Mouse (Mus musculus) liver, embryonic 14.5 days (tissue): Measurements from ENCODE around the gene a. TPM values are rescaled to one million over a fixed set of nuclear protein-coding genes. Genes with fewer than 3 reads are reported as not detected.

Experiments
- ATAC-seq: fragments of 200-750 bp; cut with Nextera tagmentation; 2 replicates; pipeline ENCODE4 v1.8.0; 2017; ENCODE audit warnings: moderate number of reproducible peaks, mild to moderate bottlenecking, moderate library complexity; ENCODE audit not compliant: insufficient read depth
- DNase-seq, 3 experiments: peaks; one replicate each; pipeline ENCODE4 v3.0.0-alpha.2; 2012 to 2013; ENCODE audit warnings: low read depth in 3 of 3, low spot score in 3 of 3
- H3K27ac ChIP-seq: fragments of 300-500 bp; sonication (generic); 2 replicates; pipeline ENCODE4 v1.5.1; 2014; ENCODE audit warnings: moderate library complexity, mild to moderate bottlenecking, control low read depth, inconsistent platforms
- H3K27me3 ChIP-seq: fragments of 300-500 bp; sonication (generic); 2 replicates; pipeline ENCODE4 v1.6.1; 2014; ENCODE audit warnings: mild to moderate bottlenecking, low read length, moderate library complexity; ENCODE audit not compliant: control insufficient read depth, insufficient read depth
- H3K36me3 ChIP-seq: fragments of 300-500 bp; sonication (generic); replicated peaks from 2 replicates; pipeline ENCODE4 v1.6.1; 2014; ENCODE audit warnings: low read depth; ENCODE audit not compliant: control insufficient read depth, insufficient read depth
- H3K4me1 ChIP-seq, 2 experiments: fragments of 200-500 bp in 1 of 2; fragments of 300-500 bp in 1 of 2; sonication (generic) in 1 of 2; replicated peaks; 2 replicates each; pipeline ENCODE4 v1.6.1; 2012 to 2014; ENCODE audit warnings: antibody characterized with exemption in 1 of 2, inconsistent platforms in 1 of 2, low read length in 1 of 2; ENCODE audit not compliant: control insufficient read depth in 2 of 2, insufficient read depth in 2 of 2
- H3K4me2 ChIP-seq: fragments of 300-500 bp; sonication (generic); 2 replicates; pipeline ENCODE4 v1.6.1; 2014; ENCODE audit warnings: low read depth, mild to moderate bottlenecking, control low read depth, moderate library complexity
- H3K4me3 ChIP-seq, 2 experiments: fragments of 200-500 bp in 1 of 2; fragments of 300-500 bp in 1 of 2; sonication (generic) in 1 of 2; 2 replicates each; pipeline ENCODE4 v1.5.1; 2012 to 2014; ENCODE audit warnings: low read depth in 2 of 2, low read length in 2 of 2, mild to moderate bottlenecking in 2 of 2, control low read depth in 1 of 2, inconsistent platforms in 1 of 2, moderate library complexity in 1 of 2; ENCODE audit not compliant: insufficient read depth in 1 of 2
- H3K9ac ChIP-seq: fragments of 300-500 bp; sonication (generic); replicated peaks from 2 replicates; pipeline ENCODE4 v1.6.1; 2014; ENCODE audit warnings: mild to moderate bottlenecking, control low read depth, moderate library complexity
- H3K9me3 ChIP-seq: fragments of 300-500 bp; sonication (generic); 2 replicates; pipeline ENCODE4 v1.6.1; 2016; ENCODE audit warnings: low read length, mixed read lengths; ENCODE audit not compliant: control insufficient read depth
- CTCF ChIP-seq: IDR thresholded peaks from 2 replicates; pipeline ENCODE4 v1.5.1; 2016; ENCODE audit warnings: antibody characterized with exemption, low read depth, control low read depth
- EP300 ChIP-seq: IDR thresholded peaks from 2 replicates; pipeline ENCODE4 v1.6.1; 2016; ENCODE audit warnings: antibody characterized with exemption, low read depth
- WGBS: fragments of 180-500 bp; shearing (Covaris S2); extraction: QIAGEN DNeasy Blood & Tissue Kit; methylation state at CpG from one replicate; pipeline ENCODE4 v1.1.7; 2014; ENCODE audit not compliant: insufficient replicate concordance; 5-methylcytosine and 5-hydroxymethylcytosine counted together
- polyA plus RNA-seq, 2 experiments: library from polyadenylated mRNA; depleted of rRNA in 1 of 2; stranded (reverse) in 1 of 2; unstranded in 1 of 2; fragments of >200 nt; fragmentation: Nextera tagmentation in 1 of 2; extraction: Ambion mirVana in 1 of 2; gene quantifications; 2 replicates each; pipeline versions ENCODE4 v1.2.1 to v1.2.3; 2012 to 2014

The a gene
- polyA plus RNA-seq, 2 experiments = 0.25 to 0.36 TPM

DNA sequence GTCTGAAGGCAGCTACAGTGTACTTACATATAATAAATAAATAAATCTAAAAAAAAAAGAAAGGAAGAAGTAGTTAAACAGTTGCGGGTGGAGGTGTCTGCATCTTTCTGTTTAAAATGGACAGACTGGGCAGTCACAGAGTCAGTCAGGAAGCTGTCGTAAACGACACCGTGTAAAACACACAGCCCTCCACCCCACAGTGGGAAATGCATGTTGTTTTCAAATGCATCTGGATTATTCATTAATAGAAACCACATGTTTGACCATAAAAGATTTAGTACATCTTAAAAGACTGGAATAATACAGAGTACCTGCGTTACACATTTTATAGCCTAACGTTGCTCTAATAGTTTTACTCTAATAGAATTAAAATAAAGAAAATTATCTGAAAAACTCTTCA is 135.6 kb downstream of the a start:
- Histone ChIP-seq H3K27ac (no peak overlapping the region), H3K36me3 (no peaks in the 10 kb centered on the region), H3K9me3 (no peaks in the 10 kb centered on the region), H3K4me1 (no peaks in the 10 kb centered on the region), H3K27me3 (no peaks in the 10 kb centered on the region), H3K4me3 (no peak overlapping the region), H3K9ac (no peak overlapping the region), H3K4me2 (no peak overlapping the region)
- ATAC-seq (no peak), DNase-seq (no peak)
- TF ChIP-seq EP300 (no peak), CTCF (no peak)
- 69% methylated on average over 6 of the region's 6 CpGs for WGBS

DNA sequence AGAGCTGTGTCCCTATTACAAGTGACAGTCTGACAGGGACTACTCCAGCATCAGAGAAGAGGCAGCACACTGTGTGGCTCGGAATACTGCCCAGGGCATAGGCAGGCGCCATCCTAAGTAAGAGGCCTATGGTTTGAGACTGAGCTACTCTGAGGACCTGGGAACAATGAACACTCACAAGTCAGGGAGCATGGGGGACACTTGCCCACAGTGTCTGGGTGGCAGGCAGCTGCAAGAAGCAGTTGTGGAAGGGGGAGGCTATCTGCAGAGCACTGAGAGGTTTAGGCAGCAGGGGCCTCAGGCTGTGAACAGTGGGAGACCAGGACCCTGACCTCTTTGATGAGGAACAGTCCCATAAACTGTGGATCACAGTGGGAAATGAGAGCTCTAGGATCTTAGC is 137.1 kb downstream of the a start:
- no peaks in the 10 kb centered on the region for H3K36me3 ChIP-seq
- no peak for DNase-seq
- 59% methylated on average over 2 of the region's 2 CpGs for WGBS

DNA sequence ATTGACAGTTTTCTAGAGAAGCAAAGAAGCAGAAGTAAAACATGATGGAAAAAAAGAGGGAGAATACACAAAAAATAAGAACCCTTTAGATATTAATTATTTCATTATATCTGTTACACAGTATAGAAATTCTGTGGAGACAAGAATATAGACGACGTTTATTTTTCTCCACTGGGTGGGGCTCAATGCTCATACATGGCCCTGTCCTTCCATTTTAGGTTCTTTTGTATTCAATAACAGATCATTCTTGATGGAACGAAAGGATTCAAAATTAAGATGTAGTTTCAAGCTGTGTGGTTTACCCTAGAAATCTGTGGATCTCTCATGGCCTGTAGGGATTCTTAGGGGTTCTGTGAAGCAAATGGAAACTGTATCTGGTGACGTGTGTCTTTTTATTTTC is 142.7 kb downstream of the a start:
- ATAC-seq (no peak), DNase-seq (no peak)
- Histone ChIP-seq H3K9me3 (no peaks in the 10 kb centered on the region), H3K4me1 (no peaks in the 10 kb centered on the region), H3K27me3 (no peaks in the 10 kb centered on the region; the same call in 1 of the 2 replicates), H3K36me3 (no peaks in the 10 kb centered on the region), H3K9ac (no peak overlapping the region), H3K27ac (no peak overlapping the region), H3K4me3 (no peak overlapping the region), H3K4me2 (no peak overlapping the region)
- TF ChIP-seq EP300 (no peak), CTCF (no peak)
- 52% methylated on average over 4 of the region's 4 CpGs for WGBS

More for the DNA sequence above, 137.1 kb downstream of the a start:
- TF ChIP-seq CTCF (no peak), EP300 (no peak)
- Histone ChIP-seq H3K4me2 (no peak overlapping the region), H3K9ac (no peak overlapping the region), H3K27me3 (no peaks in the 10 kb centered on the region), H3K4me1 (no peaks in the 10 kb centered on the region), H3K4me3 (no peak overlapping the region), H3K27ac (no peak overlapping the region), H3K9me3 (no peaks in the 10 kb centered on the region)
- no peak for ATAC-seq

- Histone ChIP-seq H3K36me3 (no peaks in the 10 kb centered on the region), H3K4me2 (no peak overlapping the region), H3K4me3 (no peak overlapping the region), H3K9ac (no peak overlapping the region), H3K9me3 (no peaks in the 10 kb centered on the region), H3K27ac (no peak overlapping the region), H3K4me1 (no peaks in the 10 kb centered on the region), H3K27me3 (no peaks in the 10 kb centered on the region; the same call in 1 of the 2 replicates)
- ATAC-seq (no peak), DNase-seq (no peak)
- WGBS = 52% methylated on average over 6 of the region's 6 CpGs
- TF ChIP-seq EP300 (no peak), CTCF (no peak)
Measured at GRCm38 (mm10) chr2:154936106-154936505, 144.9 kb downstream of the a start.

DNA sequence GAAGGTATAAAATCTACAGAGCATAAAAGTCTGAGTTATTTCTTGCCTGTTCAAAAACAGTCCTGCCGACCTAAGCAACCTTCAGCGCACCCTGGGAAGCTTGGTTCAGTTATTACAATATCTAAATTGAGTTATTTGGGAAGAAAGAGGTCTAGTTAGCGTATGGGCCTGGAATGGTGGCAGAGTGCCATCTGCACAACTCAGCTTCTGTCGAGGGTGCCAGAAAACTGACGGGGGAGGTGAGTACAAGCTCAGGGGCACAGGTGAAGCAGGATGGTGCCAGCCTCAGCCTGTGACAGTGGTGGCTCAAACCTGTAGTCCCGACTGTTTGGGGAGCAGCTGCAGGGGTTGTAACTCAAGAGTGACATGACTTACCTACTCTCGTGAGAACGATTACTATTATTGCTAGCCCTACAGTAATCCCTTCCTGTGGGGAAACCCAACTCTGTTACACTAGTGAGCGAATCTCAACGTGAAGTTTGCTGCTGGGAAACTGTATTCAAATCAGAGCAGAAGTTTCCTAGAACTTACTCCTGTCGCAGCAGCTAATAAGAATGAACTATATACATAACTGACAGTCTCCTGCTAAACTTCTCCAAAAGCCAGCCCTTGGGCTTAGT is 145.4 kb downstream of the a start:
- 57% methylated on average over 11 of the region's 11 CpGs for whole genome bisulfite sequencing
- no peaks in the 10 kb centered on the region for H3K36me3 ChIP-seq
- ATAC-seq (no peak), DNase-seq (no peak)
- TF ChIP-seq EP300 = no peak
- no peak for TF ChIP-seq CTCF
- H3K4me3 ChIP-seq = no peak overlapping the region
- no peak overlapping the region for H3K9ac ChIP-seq
- H3K4me2 ChIP-seq = no peak overlapping the region
- no peak overlapping the region for H3K27ac ChIP-seq
- no peaks in the 10 kb centered on the region for H3K9me3 ChIP-seq
- H3K27me3 ChIP-seq = no peaks in the 10 kb centered on the region; the same call in 1 of the 2 replicates
- H3K4me1 ChIP-seq = no peaks in the 10 kb centered on the region
